Comparison of ENCODE assay signal across 22 mouse cellular contexts in the genomic region with DNA sequence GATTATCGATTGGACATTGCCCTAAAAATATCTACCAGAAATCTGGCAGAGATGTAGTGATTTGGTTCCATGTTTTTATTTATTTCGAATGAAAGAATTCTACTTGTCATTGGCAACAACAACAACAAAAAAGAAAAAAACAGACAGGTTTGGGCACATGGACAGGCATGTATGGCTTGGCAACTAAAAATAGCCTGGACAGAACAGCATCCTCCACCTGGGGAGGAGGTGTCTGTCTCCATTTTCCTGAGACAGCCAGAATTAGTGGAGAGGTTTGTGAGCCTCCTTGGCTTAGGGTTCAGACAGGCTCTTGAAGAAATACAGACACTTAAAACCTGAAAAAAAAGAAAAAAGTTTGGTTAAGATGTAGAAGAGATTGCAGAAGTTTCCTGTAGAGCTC.
"Had no signal": no experiment of that assay in that cellular context is flagged by ENCODE, and none has a peak within 500 bp of the region (broad histone marks: within the 10 kb centered on the region; RNA-seq: fewer than 3 reads in every experiment).

No protein-coding gene starts in this region.

- H3K4me1 ChIP-seq: limb, embryonic 15.5 days; liver, embryonic 12.5 days; liver, embryonic 15.5 days; megakaryocyte, embryonic 14.5 days had no signal

- H3K36me3 ChIP-seq: kidney, embryonic 15.5 days; limb, embryonic 12.5 days; limb, embryonic 15.5 days; liver, embryonic 12.5 days; liver, embryonic 15.5 days; lung, embryonic 15.5 days; midbrain, embryonic 10.5 days; midbrain, embryonic 13.5 days had no signal

- H3K27me3 ChIP-seq: kidney, embryonic 15.5 days; limb, embryonic 12.5 days; limb, embryonic 15.5 days; liver, embryonic 12.5 days; liver, embryonic 15.5 days; lung, embryonic 15.5 days; midbrain, embryonic 13.5 days had no signal

- H3K9ac ChIP-seq: kidney, embryonic 15.5 days; limb, embryonic 12.5 days; limb, embryonic 15.5 days; liver, embryonic 12.5 days; liver, embryonic 15.5 days; lung, embryonic 15.5 days; midbrain, embryonic 13.5 days had no signal

- H3K4me2 ChIP-seq: kidney, embryonic 15.5 days; limb, embryonic 12.5 days; limb, embryonic 15.5 days; liver, embryonic 12.5 days; liver, embryonic 15.5 days; lung, embryonic 15.5 days; midbrain, embryonic 13.5 days had no signal

- H3K9me3 ChIP-seq: kidney, embryonic 15.5 days; limb, embryonic 12.5 days; limb, embryonic 15.5 days; liver, embryonic 12.5 days; liver, embryonic 15.5 days; lung, embryonic 15.5 days; midbrain, embryonic 10.5 days; midbrain, embryonic 13.5 days had no signal

- ATAC-seq: liver, embryonic 12.5 days; midbrain, embryonic 13.5 days; midbrain, embryonic 16.5 days had no signal

- H3K4me3 ChIP-seq: kidney, embryonic 15.5 days; limb, embryonic 12.5 days; limb, embryonic 15.5 days; liver, embryonic 12.5 days; liver, embryonic 15.5 days; lung, embryonic 15.5 days; megakaryocyte, embryonic 14.5 days; midbrain, embryonic 10.5 days; midbrain, embryonic 13.5 days had no signal

- DNase-seq: kidney, postnatal 10 days; kidney, postnatal 36 days; left cerebral cortex, postnatal 4 days; lung, adult 18-20 months; lung, postnatal 10 days; lung, postnatal 36 days; right cerebral cortex, postnatal 14 days; right cerebral cortex, postnatal 4 days; thymus, adult 2 months; thymus, postnatal 14 days; thymus, postnatal 4 days had no signal

- H3K27ac ChIP-seq: kidney, embryonic 15.5 days; limb, embryonic 12.5 days; limb, embryonic 15.5 days; liver, embryonic 12.5 days; liver, embryonic 15.5 days; lung, embryonic 15.5 days; midbrain, embryonic 10.5 days; midbrain, embryonic 13.5 days; stomach, postnatal 0 days had no signal
